Mouse (Mus musculus) pancreas, adult 10 weeks (tissue): Measurements from ENCODE around the gene Tpbpb. TPM values are rescaled to one million over a fixed set of nuclear protein-coding genes. Genes with fewer than 3 reads are reported as not detected.

ENCODE experiments used
- polyA plus RNA-seq: library from polyadenylated mRNA; stranded (reverse); fragments of 350-450 nt; fragmentation: Illumina TruSeq; extraction: RNeasy Lipid Tissue Mini Kit (QIAGEN cat#74804); gene quantifications from one replicate; pipeline ENCODE4 v1.2.3, GENCODE M21; 2015; ENCODE audit warnings: low read depth, low replicate concordance; ENCODE audit not compliant: insufficient read depth

Tpbpb gene
- not detected for polyA plus RNA-seq

DNA sequence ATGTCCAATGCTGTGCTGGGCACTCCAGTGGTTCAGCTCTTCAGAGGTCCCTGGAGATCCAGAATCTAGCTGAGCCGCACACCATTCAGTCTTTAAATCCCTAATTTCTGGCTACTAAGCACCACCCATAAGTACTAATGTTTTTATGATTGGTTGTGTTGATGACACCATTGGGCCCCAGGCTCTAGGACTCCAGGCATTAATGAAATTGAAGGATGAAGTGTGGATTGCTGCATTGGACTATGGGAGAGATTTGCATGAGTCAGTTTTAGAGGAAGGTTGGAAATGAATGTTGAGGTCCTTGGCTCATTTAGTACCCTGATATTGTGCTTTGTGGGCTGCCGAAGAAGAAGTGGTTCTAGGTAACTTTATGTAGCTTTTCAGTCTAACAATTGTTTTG lies at the start of gene Tpbpb:
Tpbpb (minus strand) TSS at position 101 of the 400 bp plus-strand sequence.

DNA sequence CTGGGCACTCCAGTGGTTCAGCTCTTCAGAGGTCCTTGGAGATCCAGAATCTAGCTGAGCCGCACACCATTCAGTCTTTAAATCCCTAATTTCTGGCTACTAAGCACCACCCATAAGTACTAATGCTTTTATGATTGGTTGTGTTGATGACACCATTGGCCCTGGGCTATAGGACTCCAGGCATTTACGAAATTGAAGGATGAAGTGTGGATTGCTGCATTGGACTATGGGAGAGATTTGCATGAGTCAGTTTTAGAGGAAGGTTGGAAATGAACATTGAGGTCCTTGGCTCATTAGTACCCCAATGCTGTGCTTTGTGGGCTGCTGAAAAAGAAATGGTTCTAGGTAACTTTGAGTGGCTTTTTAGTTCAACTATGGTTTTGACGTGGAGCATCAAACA lies 37.2 kb upstream of the Tpbpb start, which contains the start of gene Tpbpa:
Tpbpa (minus strand) TSS at position 101 of the 400 bp plus-strand sequence.

DNA sequence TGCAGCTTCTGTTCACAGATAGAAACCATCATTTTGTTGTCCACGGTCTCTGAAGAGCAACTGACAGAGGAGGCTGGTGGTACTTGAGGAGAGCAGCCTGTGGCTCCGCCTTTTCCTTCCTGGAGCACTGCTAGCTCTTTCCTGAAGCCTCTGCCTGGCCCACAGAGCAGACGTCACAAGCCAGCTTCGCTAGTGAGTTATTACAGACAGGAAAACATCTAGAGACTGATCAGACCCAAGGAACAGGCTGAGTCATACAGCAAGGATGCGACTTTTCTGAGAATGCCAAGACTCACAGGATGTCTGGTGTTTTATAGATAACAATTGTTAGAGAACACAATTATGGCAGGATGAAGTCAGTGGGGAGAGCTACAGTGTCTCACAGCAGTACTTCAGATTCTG lies 31.8 kb upstream of the Tpbpb start, which contains the start of the genes Gm49391 and Ctla2a:
Gm49391 (minus strand) TSS at position 72 of the 402 bp plus-strand sequence.
Ctla2a (minus strand) TSS at position 126 of the 402 bp plus-strand sequence.

DNA sequence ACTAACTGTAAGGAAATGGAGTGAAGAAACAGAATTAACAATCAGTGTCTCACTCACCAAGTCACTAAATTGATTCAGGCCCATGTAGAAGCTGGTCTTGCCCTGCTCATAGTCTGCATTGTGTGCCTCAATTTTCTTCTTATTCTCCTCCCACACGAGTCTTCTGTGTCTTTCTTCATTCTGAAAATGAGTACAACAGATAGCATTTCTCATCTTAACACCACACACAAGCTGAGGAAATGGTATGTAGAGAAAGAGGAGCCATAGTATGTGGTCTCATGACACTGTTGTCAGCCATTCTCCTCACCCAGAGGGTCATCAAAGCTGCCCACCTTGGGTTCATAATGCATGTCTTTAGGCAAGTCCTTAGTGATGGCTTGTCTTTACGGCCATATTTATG lies 30.8 kb upstream of the Tpbpb start, which contains the start of gene Gm49393:
Gm49393 (minus strand) TSS at position 101 of the 400 bp plus-strand sequence.

DNA sequence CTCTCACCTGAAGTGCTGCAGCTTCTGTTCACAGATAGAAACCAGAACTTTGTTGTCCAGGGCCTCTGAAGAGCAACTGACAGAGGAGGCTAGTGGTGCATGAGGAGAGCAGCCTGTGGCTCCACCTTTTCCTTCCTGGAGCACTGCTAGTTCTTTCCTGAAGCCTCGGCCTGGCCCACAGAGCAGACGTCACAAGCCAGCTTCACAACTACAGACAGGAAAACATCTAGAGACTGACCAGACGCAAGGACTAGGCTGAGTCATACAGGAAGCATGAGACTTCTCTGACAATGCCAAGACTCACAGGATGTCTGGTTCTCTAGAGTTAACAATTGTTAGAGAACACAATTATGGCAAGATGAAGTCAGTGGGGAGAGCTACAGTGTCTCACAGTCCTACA lies 7.4 kb downstream of the Tpbpb start, which contains the start of gene Ctla2b:
Ctla2b (minus strand) TSS at position 120 of the 400 bp plus-strand sequence.

DNA sequence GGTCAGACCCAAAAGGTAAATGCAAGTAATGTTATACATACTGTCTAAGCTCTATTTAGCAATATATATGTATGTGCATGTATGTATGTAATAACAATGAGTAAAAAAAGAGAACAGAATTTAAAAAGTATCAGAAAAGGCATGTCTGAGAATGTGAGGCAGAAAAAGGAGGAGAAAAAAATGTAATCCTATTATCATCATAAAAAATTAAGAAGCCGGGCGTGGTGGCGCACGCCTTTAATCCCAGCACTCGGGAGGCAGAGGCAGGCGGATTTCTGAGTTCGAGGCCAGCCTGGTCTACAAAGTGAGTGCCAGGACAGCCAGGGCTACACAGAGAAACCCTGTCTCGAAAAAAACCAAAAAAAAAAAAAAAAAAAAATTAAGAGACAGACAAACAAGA lies 7.9 kb downstream of the Tpbpb start, which contains the start of gene Gm49392:
Gm49392 (minus strand) TSS at position 101 of the 400 bp plus-strand sequence.

DNA sequence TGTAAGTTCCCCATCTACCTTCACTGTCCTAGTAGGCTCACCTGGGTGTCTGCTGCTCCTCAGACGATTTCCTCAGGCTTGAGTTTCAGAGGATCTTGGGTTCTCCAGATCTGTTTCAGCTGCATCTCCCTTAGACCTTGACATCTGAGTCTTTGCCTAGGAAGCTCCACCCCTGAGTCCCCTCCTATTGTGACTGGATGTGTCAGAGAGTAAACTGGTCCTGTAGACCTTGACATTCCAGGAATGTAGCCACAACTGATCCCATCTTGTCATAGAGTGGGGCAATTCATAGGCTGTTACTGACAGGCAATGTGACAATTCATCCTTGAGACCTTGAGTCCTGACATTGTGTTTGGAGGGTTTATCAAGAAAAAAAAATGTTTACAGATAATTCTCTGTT lies 40.4 kb downstream of the Tpbpb start, which contains the start of gene 4930486L24Rik:
4930486L24Rik (minus strand) TSS at position 195 of the 400 bp plus-strand sequence.

Other genes with a start within 250 kb of the Tpbpb start
- gene BC051665, start 118.5 kb downstream of the Tpbpb start, polyA plus RNA-seq = not detected
- gene Ctsll3, start 102.0 kb downstream of the Tpbpb start, polyA plus RNA-seq = not detected
- gene 4930486L24Rik, start 40.4 kb downstream of the Tpbpb start, polyA plus RNA-seq = not detected
- not detected for gene Gm49392, start 8.0 kb downstream of the Tpbpb start, polyA plus RNA-seq
- 2.4 TPM for gene Ctla2b, start 7.4 kb downstream of the Tpbpb start, polyA plus RNA-seq
- not detected for gene Gm49393, start 30.7 kb upstream of the Tpbpb start, polyA plus RNA-seq
- 1.7 TPM for gene Gm49391, start 31.7 kb upstream of the Tpbpb start, polyA plus RNA-seq
- gene Ctla2a, start 31.7 kb upstream of the Tpbpb start, polyA plus RNA-seq = 25.1 TPM
- not detected for gene Tpbpa, start 37.1 kb upstream of the Tpbpb start, polyA plus RNA-seq
- not detected for gene Ctsj, start 101.1 kb upstream of the Tpbpb start, polyA plus RNA-seq
- gene Ctsq, start 135.8 kb upstream of the Tpbpb start, polyA plus RNA-seq = not detected